Mouse (Mus musculus): ENCODE measurements around the gene Acbd5.

Acbd5 gene

GRCm38 (mm10) chr2:23067552-23068369 is at the start of gene Acbd5:
TSS of gene Acbd5 (plus strand) at chr2:23068167.
- in situ Hi-C loops (cut with MboI, MseI): no loop called here

- in situ Hi-C loops (cut with MboI, MseI): loop anchor here (5.0 kb wide), 1 partner anchor 102 kb away; no protein-coding TSS in a partner anchor
Observed at GRCm38 (mm10) chr2:23019170-23019569, 48.8 kb upstream of the Acbd5 start.

- in situ Hi-C loops (cut with MboI, MseI): no loop called here
Observed at GRCm38 (mm10) chr2:23021320-23021719, 46.6 kb upstream of the Acbd5 start.

- in situ Hi-C loops (cut with MboI, MseI): no loop called here
Observed at GRCm38 (mm10) chr2:23021721-23022120, 46.2 kb upstream of the Acbd5 start.

- in situ Hi-C loops (cut with MboI, MseI): no loop called here
Observed at GRCm38 (mm10) chr2:23023023-23023422, 44.9 kb upstream of the Acbd5 start.

- in situ Hi-C loops (cut with MboI, MseI): no loop called here
Observed at GRCm38 (mm10) chr2:23023714-23024282, 44.2 kb upstream of the Acbd5 start.

- in situ Hi-C loops (cut with MboI, MseI): no loop called here
Observed at GRCm38 (mm10) chr2:23026379-23026778, 41.6 kb upstream of the Acbd5 start.

- in situ Hi-C loops (cut with MboI, MseI): no loop called here
Observed at GRCm38 (mm10) chr2:23028826-23029225, 39.1 kb upstream of the Acbd5 start.

GRCm38 (mm10) chr2:23030631-23031030 is 37.3 kb upstream of the Acbd5 start:
- in situ Hi-C loops (cut with MboI, MseI): no loop called here

GRCm38 (mm10) chr2:23034692-23035435 is 33.1 kb upstream of the Acbd5 start:
- in situ Hi-C loops (cut with MboI, MseI): no loop called here

- in situ Hi-C loops (cut with MboI, MseI): no loop called here
Observed at GRCm38 (mm10) chr2:23035467-23035866, 32.5 kb upstream of the Acbd5 start.

GRCm38 (mm10) chr2:23039082-23040000 is 28.6 kb upstream of the Acbd5 start:
- in situ Hi-C loops (cut with MboI, MseI): no loop called here

- in situ Hi-C loops (cut with MboI, MseI): loop anchor here (5.0 kb wide), 1 partner anchor 52 kb away; no protein-coding TSS in a partner anchor
Observed at GRCm38 (mm10) chr2:23040001-23040646, 27.8 kb upstream of the Acbd5 start, which contains the start of gene Abi1. TSS of gene Abi1 (minus strand) at chr2:23040241.

- in situ Hi-C loops (cut with MboI, MseI): loop anchor here (5.0 kb wide), 1 partner anchor 52 kb away; no protein-coding TSS in a partner anchor
Observed at GRCm38 (mm10) chr2:23040690-23041089, 27.3 kb upstream of the Acbd5 start.

GRCm38 (mm10) chr2:23041457-23041856 is 26.5 kb upstream of the Acbd5 start:
- in situ Hi-C loops (cut with MboI, MseI): loop anchor here (5.0 kb wide), 1 partner anchor 51 kb away; no protein-coding TSS in a partner anchor

- in situ Hi-C loops (cut with MboI, MseI): loop anchor here (5.0 kb wide), 1 partner anchor 50 kb away; no protein-coding TSS in a partner anchor
Observed at GRCm38 (mm10) chr2:23042189-23042588, 25.8 kb upstream of the Acbd5 start.

GRCm38 (mm10) chr2:23045703-23046102 is 22.3 kb upstream of the Acbd5 start:
- in situ Hi-C loops (cut with MboI, MseI): no loop called here

GRCm38 (mm10) chr2:23048006-23048405 is 20.0 kb upstream of the Acbd5 start:
- in situ Hi-C loops (cut with MboI, MseI): no loop called here

GRCm38 (mm10) chr2:23051890-23052289 is 16.1 kb upstream of the Acbd5 start:
- in situ Hi-C loops (cut with MboI, MseI): no loop called here

GRCm38 (mm10) chr2:23052523-23052922 is 15.4 kb upstream of the Acbd5 start:
- in situ Hi-C loops (cut with MboI, MseI): no loop called here

All from regulatory T cell (primary cell).